Comparison of ENCODE assay signal across 8 mouse cellular contexts in the genomic region with DNA sequence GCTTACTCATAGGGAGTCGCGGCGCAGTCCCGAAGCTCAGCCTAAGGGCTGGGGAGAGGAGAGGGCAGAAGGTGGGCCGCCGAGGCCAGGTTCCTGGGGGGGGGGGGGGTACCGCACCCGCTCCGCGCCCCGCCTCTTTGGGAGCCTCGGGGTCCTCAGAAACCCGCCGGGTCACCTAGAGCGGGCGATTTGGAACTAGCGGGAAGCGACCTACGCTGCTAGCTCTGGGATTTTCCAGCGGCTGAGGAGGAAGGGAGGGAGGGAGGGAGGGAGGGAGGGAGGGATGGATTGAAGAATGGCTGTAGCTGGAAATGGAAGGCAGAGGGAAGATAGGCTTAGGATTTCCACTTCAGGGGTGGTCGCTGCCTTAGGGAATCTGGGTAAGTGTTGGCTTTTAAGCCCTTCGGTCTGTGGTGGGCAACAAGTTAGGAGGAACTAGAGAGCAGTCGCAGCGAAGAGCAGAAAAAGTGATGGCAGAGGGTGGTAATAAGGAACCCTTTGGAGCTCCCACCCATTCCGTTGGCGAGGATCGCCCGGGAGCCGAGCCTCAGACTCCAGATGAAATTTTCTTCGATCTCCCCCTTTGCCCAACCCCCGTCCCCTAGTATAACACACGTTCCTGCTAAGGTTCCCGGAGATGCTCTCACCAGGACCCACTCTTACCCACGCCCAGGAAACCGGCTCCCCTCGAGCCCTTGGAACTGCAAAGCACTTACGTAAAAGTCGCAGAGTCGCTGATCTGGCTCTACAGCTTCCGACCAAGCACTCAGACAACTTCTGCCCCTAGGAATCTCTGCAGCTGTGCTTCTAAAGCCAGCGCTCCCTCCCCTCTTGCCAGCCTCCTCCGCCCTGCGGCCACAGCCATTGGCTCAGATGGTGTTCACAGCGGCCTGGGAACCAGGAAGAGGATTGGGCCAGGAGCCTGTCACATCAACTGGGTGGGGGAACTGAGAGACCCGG. TPM values are rescaled to one million over a fixed set of nuclear protein-coding genes. Genes with fewer than 3 reads are reported as not detected.
DNase-seq lines count a peak whose midpoint lies in the region; ATAC-seq and TF ChIP-seq lines count a peak whose summit lies in the region.

A gene (minus strand): TSS at position 851 of the 960 bp plus-strand sequence.

- H3K4me3 ChIP-seq in liver, postnatal 0 days (ENCODE audit: low read depth, low read length), result peak within 1 kb of the TSS; percentile 45
- peak within 1 kb of the TSS; percentile 50 for H3K4me3 ChIP-seq in neural tube, embryonic 15.5 days (replicated peaks)

- H3K36me3 ChIP-seq in liver, postnatal 0 days (replicated peaks; ENCODE audit: insufficient read depth, low read length), result no peaks in the 10 kb centered on the region
- H3K36me3 ChIP-seq in neural tube, embryonic 15.5 days, result no peaks in the 10 kb centered on the region

- no peaks in the 10 kb centered on the region for H3K4me1 ChIP-seq in liver, postnatal 0 days (ENCODE audit: insufficient read depth)
- 0 out of 2 replicates have a peak, but pooled peaks cover 4% of the 10 kb centered on the region for H3K4me1 ChIP-seq in neural tube, embryonic 15.5 days

- no peak within 1 kb of the TSS; the same call in 1 of the 2 replicates for H3K9ac ChIP-seq in liver, postnatal 0 days (replicated peaks)
- H3K9ac ChIP-seq in neural tube, embryonic 15.5 days (replicated peaks), result peak within 1 kb of the TSS; percentile 37

- TF ChIP-seq EP300 in liver, postnatal 0 days (IDR thresholded peaks at IDR 0.05; ENCODE audit: low read depth), result no peak

- 0 out of 2 replicates have a peak within 1 kb of the TSS, but pooled peaks have one; percentile 22 for H3K27ac ChIP-seq in liver, postnatal 0 days (ENCODE audit: low read depth)
- H3K27ac ChIP-seq in neural tube, embryonic 15.5 days (replicated peaks), result peak within 1 kb of the TSS; percentile 58

- WGBS in liver, postnatal 0 days (ENCODE audit: insufficient replicate concordance), result 14% methylated on average over 43 of the region's 45 CpGs
- WGBS in neural tube, embryonic 15.5 days, result 11% methylated on average over 36 of the region's 45 CpGs

- H3K4me2 ChIP-seq in liver, postnatal 0 days (ENCODE audit: low read depth, low read length), result peak within 1 kb of the TSS; percentile 67
- H3K4me2 ChIP-seq in neural tube, embryonic 15.5 days, result peak within 1 kb of the TSS; percentile 69

- ATAC-seq in Patski, result peak; percentile 98
- ATAC-seq in frontal cortex, adult (ENCODE audit: low TSS enrichment), result peak; percentile 100
- peak; percentile 83 for ATAC-seq in liver, postnatal 0 days
- ATAC-seq in neural tube, embryonic 15.5 days (ENCODE audit: low FRiP score), result peak; percentile 99

- CTCF ChIA-PET in Patski (lab: Charles Lee), result no interaction called here

- POLR2A ChIA-PET in Patski (lab: Charles Lee), result interaction anchor here (0.7 to 1.1 kb wide), 2 partner anchors 12 to 21 kb away, joined by 3 read pairs; no protein-coding TSS in a partner anchor

- peak; percentile 55 for DNase-seq in Patski (ENCODE audit: low read depth, low spot score)
- peak; percentile 68 for DNase-seq in cerebellum, adult 8-10 months
- DNase-seq in heart, postnatal 4 days, result peak; percentile 85
- peak; percentile 69 to 89 for DNase-seq in layer of hippocampus, adult 18-20 months (ENCODE audit: low spot score in 2 of 2)
- DNase-seq in liver, postnatal 0 days, result peak; percentile 63
- peak; percentile 64 for DNase-seq in thymus, postnatal 0 days (ENCODE audit: low spot score)

- TF ChIP-seq CTCF in Patski (IDR thresholded peaks at IDR 0.05), result no peak
- TF ChIP-seq CTCF in liver, postnatal 0 days (IDR thresholded peaks at IDR 0.05; ENCODE audit: low read depth), result no peak

- in situ Hi-C loops in Patski (cut with MboI; ENCODE audit: low pct_unique_long_range_greater_than_20kb), result loop anchor here (5.0 kb wide), 2 partner anchors 42 to 192 kb away; no protein-coding TSS in a partner anchor

- H3K27me3 ChIP-seq in Patski, result peaks cover 44% of the 10 kb centered on the region
- no peaks in the 10 kb centered on the region for H3K27me3 ChIP-seq in liver, postnatal 0 days (ENCODE audit: insufficient read depth, low read length)
- no peaks in the 10 kb centered on the region for H3K27me3 ChIP-seq in neural tube, embryonic 15.5 days (replicated peaks)

- H3K9me3 ChIP-seq in liver, postnatal 0 days (ENCODE audit: low read length), result no peaks in the 10 kb centered on the region
- H3K9me3 ChIP-seq in neural tube, embryonic 15.5 days (replicated peaks), result no peaks in the 10 kb centered on the region

RNA-seq across cellular contexts. Expression of the gene that starts here (rescaled TPM):
- polyA plus RNA-seq in Patski (2021), result 79.8 TPM
- 10 to 100 TPM; 76.0 to 78.7 TPM for total RNA-seq in heart, postnatal 4 days (2021)
- total RNA-seq in layer of hippocampus, adult 18-20 months (2021), result 100 to 1,000 TPM; 206 to 214 TPM
- 4.1 and 4.4 TPM in 2 replicates for polyA plus RNA-seq in liver, postnatal 0 days (2015; fragmentation: Nextera tagmentation; extraction: Ambion mirVana)
- polyA plus RNA-seq in neural tube, embryonic 15.5 days (2015; fragmentation: Nextera tagmentation; extraction: Ambion mirVana), result 32.2 and 39.6 TPM in 2 replicates
- polyA plus RNA-seq in thymus, postnatal 0 days (2015; fragmentation: Nextera tagmentation; extraction: Ambion mirVana), result 17.6 and 19.9 TPM in 2 replicates

Comparison
In these comparisons a context has a peak if more than half of its experiments do, and no peak if none do; other contexts are left out.
1. Peak in every context shown above with its lines: DNase-seq, ATAC-seq, H3K4me3 ChIP-seq and H3K27ac ChIP-seq.